Mouse (Mus musculus) brain, embryonic 14.5 days (tissue): ENCODE measurements at regions not wholly inside any gene's neighbourhood (a gene's known extent, or its start where the extent isn't known, plus 50 kb on each side); places are given as distances from the start of the nearest gene placed in this dataset.

Experiments
- CTCF ChIP-seq: fragments of 200-500 bp; IDR thresholded peaks from 2 replicates; pipeline ENCODE4 v1.5.1; 2012; ENCODE audit warnings: inconsistent platforms, mild to moderate bottlenecking, moderate library complexity, borderline replicate concordance; ENCODE audit not compliant: insufficient read depth, insufficient read length; ENCODE audit errors: extremely low read depth
- POLR2A ChIP-seq: fragments of 200-500 bp; IDR thresholded peaks from 2 replicates; pipeline ENCODE4 v1.6.1; 2012; ENCODE audit warnings: mild to moderate bottlenecking, inconsistent platforms, borderline replicate concordance; ENCODE audit not compliant: poor library complexity, insufficient read depth, insufficient read length, severe bottlenecking; ENCODE audit errors: extremely low read depth

- no peak for TF ChIP-seq CTCF
- no peak for TF ChIP-seq POLR2A
These were observed 233.7 kb downstream of the Cdh7 start for GRCm38 (mm10) chr1:110215956-110216355.
